Mouse (Mus musculus): ENCODE data around the gene Cox4i2. TPM values are rescaled to one million over a fixed set of nuclear protein-coding genes. Genes with fewer than 3 reads are reported as not detected.

Gene Cox4i2
- polyA plus RNA-seq, 1 experiment, result not detected

GRCm38 (mm10) chr2:152740490-152740889 is 13.5 kb upstream of the Cox4i2 start:
- Histone ChIP-seq H3K4me1 (ENCODE audit: control insufficient read depth, insufficient read depth, low read length) (peaks cover 27% of the 10 kb centered on the region), H3K4me3 (ENCODE audit: insufficient read depth, low read length) (no peak overlapping the region), H3K27ac (ENCODE audit: insufficient read depth, low read depth, low read length) (no peak overlapping the region)
- no peak for TF ChIP-seq POLR2A (IDR thresholded peaks at IDR 0.05; ENCODE audit: borderline replicate concordance, low read depth, low read length)
- TF ChIP-seq CTCF (IDR thresholded peaks at IDR 0.05; ENCODE audit: low read depth, low read length), result no peak

DNA sequence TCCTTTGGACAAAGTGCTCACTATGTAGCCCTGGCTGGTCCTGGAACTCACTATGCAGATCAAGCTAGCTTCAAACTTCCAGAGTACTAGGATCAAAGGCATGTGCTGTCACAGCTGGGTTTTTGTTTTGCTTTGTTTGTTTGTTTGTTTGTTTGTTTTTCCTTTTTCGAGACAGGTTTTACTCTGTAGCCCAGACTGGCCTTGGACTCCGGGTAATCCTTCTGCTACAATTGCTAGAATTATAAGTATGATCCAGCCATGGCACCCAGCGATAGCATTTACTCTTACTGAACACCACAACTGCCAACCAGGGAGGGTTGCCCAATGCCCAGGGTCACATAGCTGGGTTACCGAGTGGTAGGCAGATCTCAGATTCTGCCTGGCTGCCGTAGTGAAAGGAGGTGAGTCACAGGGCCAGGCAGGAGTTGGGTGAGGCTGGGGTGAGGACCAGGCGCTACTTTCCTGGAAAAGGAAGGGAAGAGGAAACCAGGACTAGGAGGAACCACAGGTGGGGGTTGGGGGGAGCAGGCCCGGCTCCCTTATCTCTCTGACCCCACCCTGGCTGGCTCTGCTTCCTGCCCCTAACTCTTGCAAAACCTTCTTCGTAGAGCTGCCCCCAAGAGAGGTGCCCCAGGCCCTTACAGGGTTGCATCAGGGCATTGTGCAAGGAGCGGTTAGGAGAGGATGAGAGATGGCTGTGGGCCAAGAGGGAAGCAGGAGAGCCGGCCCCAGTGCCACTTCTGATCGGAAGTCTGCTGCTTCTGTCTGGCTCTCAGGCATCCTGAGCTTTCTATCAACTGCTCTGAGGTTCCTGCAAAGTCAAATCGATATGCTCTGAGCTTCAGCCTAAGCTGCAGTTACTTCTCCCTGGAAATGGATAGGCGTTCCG is 12.6 kb upstream of the Cox4i2 start:
- Histone ChIP-seq H3K4me3 (ENCODE audit: insufficient read depth, low read length) (peak overlapping the region; percentile 24), H3K4me1 (ENCODE audit: control insufficient read depth, insufficient read depth, low read length) (peaks cover 27% of the 10 kb centered on the region), H3K27ac (ENCODE audit: insufficient read depth, low read depth, low read length) (peak overlapping the region; percentile 58)
- TF ChIP-seq POLR2A (IDR thresholded peaks at IDR 0.05; ENCODE audit: borderline replicate concordance, low read depth, low read length) (no peak), CTCF (IDR thresholded peaks at IDR 0.05; ENCODE audit: low read depth, low read length) (no peak)

DNA sequence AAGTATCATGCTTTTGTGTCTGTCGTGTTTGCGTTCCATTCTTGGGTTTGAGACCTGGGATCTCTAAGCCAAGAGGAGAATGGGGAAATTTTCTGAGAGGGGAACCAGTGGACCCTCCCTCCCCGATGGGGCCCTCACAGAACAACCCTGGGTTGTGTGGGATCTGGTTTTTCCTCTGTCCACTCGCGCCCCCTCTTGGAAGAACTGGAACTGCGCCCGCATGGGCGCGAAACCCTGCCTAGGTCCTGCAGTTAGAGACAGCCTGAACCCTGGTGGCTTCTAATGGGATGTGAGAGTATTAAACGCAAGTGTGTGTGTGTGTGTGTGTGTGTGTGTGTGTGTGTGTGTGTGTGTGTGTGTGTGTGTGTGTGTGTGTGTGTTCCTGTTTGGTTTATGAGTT is 11.5 kb upstream of the Cox4i2 start:
- Histone ChIP-seq H3K27ac (ENCODE audit: insufficient read depth, low read depth, low read length) (peak overlapping the region; percentile 30), H3K4me1 (ENCODE audit: control insufficient read depth, insufficient read depth, low read length) (peaks cover 25% of the 10 kb centered on the region), H3K4me3 (ENCODE audit: insufficient read depth, low read length) (peak overlapping the region; percentile 24; the same call in 1 of the 2 replicates)
- TF ChIP-seq CTCF (IDR thresholded peaks at IDR 0.05; ENCODE audit: low read depth, low read length) (peak; percentile 59), POLR2A (IDR thresholded peaks at IDR 0.05; ENCODE audit: borderline replicate concordance, low read depth, low read length) (no peak)

- H3K4me1 ChIP-seq (ENCODE audit: control insufficient read depth, insufficient read depth, low read length), result peaks cover 18% of the 10 kb centered on the region
- no peak overlapping the region for H3K4me3 ChIP-seq (ENCODE audit: insufficient read depth, low read length)
- no peak overlapping the region for H3K27ac ChIP-seq (ENCODE audit: insufficient read depth, low read depth, low read length)
- TF ChIP-seq POLR2A (IDR thresholded peaks at IDR 0.05; ENCODE audit: borderline replicate concordance, low read depth, low read length), result no peak
- TF ChIP-seq CTCF (IDR thresholded peaks at IDR 0.05; ENCODE audit: low read depth, low read length), result no peak
Observed at GRCm38 (mm10) chr2:152756474-152757393, 2.8 kb downstream of the Cox4i2 start.

GRCm38 (mm10) chr2:152757478-152757877 is 3.5 kb downstream of the Cox4i2 start:
- TF ChIP-seq POLR2A (IDR thresholded peaks at IDR 0.05; ENCODE audit: borderline replicate concordance, low read depth, low read length), result no peak
- no peak for TF ChIP-seq CTCF (IDR thresholded peaks at IDR 0.05; ENCODE audit: low read depth, low read length)
- Histone ChIP-seq H3K4me3 (ENCODE audit: insufficient read depth, low read length) (no peak overlapping the region), H3K27ac (ENCODE audit: insufficient read depth, low read depth, low read length) (no peak overlapping the region), H3K4me1 (ENCODE audit: control insufficient read depth, insufficient read depth, low read length) (peaks cover 18% of the 10 kb centered on the region)

DNA sequence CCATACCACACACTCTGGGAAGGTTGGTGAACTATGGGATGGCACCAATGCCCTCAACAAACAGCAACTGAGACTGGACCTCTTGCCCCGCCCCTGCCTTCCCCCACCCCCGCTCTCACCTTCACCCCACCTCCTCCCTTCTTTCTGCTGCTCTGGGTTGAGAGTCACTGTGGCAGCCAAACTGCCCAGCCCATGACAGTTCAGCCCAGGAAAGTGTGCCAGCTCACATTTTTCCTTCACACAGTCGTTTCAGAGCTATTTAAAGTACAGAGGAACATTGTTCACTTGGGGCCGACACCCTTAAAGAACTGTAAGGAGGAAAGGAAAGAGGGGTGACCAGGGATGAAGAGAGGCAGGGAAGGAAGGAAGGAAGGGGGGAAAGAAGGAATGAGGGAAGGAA is 4.4 kb downstream of the Cox4i2 start:
- Histone ChIP-seq H3K4me3 (ENCODE audit: insufficient read depth, low read length) (no peak overlapping the region), H3K27ac (ENCODE audit: insufficient read depth, low read depth, low read length) (no peak overlapping the region), H3K4me1 (ENCODE audit: control insufficient read depth, insufficient read depth, low read length) (peaks cover 18% of the 10 kb centered on the region)
- TF ChIP-seq CTCF (IDR thresholded peaks at IDR 0.05; ENCODE audit: low read depth, low read length), result no peak
- no peak for TF ChIP-seq POLR2A (IDR thresholded peaks at IDR 0.05; ENCODE audit: borderline replicate concordance, low read depth, low read length)

DNA sequence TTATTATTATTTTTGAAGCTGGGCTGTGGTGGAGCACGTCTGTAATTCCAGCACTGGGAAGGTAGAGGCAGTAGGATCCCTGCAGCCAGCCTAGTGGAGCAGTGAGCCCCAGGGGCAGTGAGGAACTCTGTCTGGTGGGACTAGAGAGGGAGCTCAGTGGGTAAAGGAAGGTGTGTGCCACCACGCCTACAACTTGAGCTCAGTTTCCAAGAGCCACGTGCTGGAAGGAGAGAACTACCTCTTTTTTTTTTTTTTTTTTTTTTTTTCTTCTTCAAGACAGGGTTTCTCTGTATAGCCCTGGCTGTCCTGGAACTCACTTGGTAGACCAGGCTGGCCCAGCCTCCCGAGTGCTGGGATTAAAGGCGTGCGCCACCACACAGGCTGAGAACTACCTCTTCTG is 9.3 kb downstream of the Cox4i2 start:
- peaks cover 4% of the 10 kb centered on the region; the same call in 1 of the 2 replicates for H3K4me1 ChIP-seq (ENCODE audit: control insufficient read depth, insufficient read depth, low read length)

GRCm38 (mm10) chr2:152764172-152765044 is 10.4 kb downstream of the Cox4i2 start:
- H3K4me1 ChIP-seq (ENCODE audit: control insufficient read depth, insufficient read depth, low read length), result peaks cover 4% of the 10 kb centered on the region; the same call in 1 of the 2 replicates
- TF ChIP-seq POLR2A (IDR thresholded peaks at IDR 0.05; ENCODE audit: borderline replicate concordance, low read depth, low read length) (no peak), CTCF (IDR thresholded peaks at IDR 0.05; ENCODE audit: low read depth, low read length) (no peak)
- no peak overlapping the region for H3K4me3 ChIP-seq (ENCODE audit: insufficient read depth, low read length)
- H3K27ac ChIP-seq (ENCODE audit: insufficient read depth, low read depth, low read length), result no peak overlapping the region

More for the DNA sequence above, 9.3 kb downstream of the Cox4i2 start:
- TF ChIP-seq CTCF (IDR thresholded peaks at IDR 0.05; ENCODE audit: low read depth, low read length) (no peak), POLR2A (IDR thresholded peaks at IDR 0.05; ENCODE audit: borderline replicate concordance, low read depth, low read length) (no peak)
- H3K4me3 ChIP-seq (ENCODE audit: insufficient read depth, low read length), result no peak overlapping the region
- H3K27ac ChIP-seq (ENCODE audit: insufficient read depth, low read depth, low read length), result no peak overlapping the region

Measured in bone marrow macrophage, adult 2 months (primary cell).